Mouse (Mus musculus) brain, adult 2 months (tissue): ENCODE results near the gene Hic2.
A peak's percentile ranks its signal among the peaks of the same experiment; 100 is the strongest.

ENCODE experiments used
- DNase-seq: peaks from one replicate; pipeline ENCODE4 v3.0.0; 2011; ENCODE audit warnings: low read depth, low spot score

Hic2 gene

GRCm38 (mm10) chr16:17233702-17234498 lies 528 bp downstream of the Hic2 start:
- DNase-seq: peak; percentile 45

DNA sequence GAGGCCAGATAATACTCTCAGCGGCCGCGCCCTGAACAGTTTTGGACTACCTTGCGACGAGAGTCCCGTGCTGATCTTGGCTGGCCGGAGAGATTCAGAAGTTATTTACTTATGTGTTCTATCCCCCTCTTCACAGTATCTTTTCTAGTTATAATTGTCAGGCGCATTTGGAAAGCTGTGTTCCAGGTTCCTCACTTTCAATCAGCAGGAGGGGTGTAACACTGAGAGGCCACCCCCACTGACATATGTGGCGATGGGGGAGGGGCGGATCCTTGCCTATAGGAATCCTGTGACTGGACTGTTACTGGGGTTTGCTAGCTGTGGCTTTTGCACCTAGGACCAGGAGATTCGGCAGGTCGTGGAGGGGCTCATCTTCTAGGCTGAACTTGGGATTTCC lies 1.1 kb downstream of the Hic2 start:
- DNase-seq: peak; percentile 63

DNA sequence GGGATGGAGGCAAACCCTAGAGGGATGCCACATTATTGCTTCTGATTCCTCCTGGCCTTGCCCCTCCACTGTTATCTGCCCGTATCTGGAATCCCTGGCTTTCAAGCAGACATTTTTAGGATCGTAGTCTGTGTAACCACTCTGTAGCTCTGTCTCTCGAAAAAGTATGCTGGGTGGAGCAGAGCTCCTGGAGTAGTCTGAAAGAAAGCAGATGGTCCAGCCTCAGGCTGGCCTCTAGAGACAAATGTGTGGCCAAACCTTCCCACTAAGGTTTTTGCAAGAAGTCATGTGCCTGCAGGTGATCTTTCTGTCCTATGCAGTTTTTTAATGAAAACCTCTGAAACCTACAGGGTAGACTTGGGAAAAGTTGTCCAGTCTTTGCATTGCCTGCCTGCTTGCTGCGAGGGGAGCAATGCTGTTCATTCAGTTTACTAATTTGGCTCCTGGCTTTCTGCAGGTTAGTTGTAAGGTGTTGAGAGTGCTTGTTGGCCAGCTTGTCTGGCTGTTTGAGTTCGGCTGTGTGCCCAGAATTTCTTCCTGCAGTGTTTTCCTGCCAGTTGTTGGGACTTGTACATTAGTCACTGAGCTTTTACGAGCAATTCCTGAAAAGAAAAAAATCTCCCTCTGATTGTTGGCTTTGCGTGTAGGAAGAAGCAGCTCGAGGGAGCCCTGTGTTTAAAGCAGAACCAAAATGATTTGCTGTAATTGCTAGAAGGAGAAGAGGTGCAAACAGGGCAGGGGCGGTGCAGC lies 1.7 kb downstream of the Hic2 start:
- peak; percentile 87 for DNase-seq

- no peak for DNase-seq
Observed at GRCm38 (mm10) chr16:17237634-17238033, 4.3 kb downstream of the Hic2 start.

- DNase-seq: no peak
Observed at GRCm38 (mm10) chr16:17239409-17239808, 6.0 kb downstream of the Hic2 start.

GRCm38 (mm10) chr16:17243731-17244130 lies 10.4 kb downstream of the Hic2 start:
- no peak for DNase-seq

DNA sequence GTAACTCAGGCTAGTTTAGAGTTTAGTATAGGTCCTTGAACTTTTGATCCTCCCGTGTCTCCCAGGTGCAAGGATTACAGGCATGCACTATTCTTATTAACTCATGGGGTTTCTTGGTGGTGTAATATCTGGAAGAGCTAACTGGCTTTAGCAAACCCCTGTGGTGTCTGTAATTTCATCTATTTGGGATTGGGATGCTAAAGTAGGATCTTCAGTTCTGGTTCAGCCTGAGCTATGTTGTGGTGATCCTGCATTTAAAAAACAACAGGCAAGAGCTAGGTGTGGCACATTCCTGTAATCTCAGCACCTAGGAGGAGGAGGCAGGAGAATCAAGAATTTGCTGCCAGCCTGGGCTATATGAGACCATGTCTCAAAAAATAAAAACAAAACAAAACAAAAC lies 11.6 kb downstream of the Hic2 start:
- no peak for DNase-seq

DNA sequence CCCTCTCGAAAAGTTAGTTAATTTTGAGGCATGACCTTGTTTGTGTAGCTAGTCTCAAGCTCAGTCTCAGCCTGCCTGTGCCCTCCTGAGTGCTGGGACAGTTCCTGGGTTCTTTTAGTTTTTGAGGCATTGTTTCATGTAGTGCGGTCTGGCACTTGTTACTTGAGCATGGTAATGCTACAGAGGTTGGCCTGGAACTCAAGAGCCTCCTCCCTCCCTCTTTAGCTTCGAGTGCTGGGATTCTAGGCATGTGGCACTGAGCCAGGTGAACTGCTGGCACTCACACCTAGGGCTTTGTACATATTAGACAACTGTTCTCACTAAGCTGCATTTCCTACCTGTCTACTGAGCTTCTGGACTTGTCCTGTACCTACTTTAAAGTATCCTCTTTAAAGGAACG lies 14.4 kb downstream of the Hic2 start:
- peak; percentile 47 for DNase-seq

GRCm38 (mm10) chr16:17249135-17249534 lies 15.8 kb downstream of the Hic2 start:
- DNase-seq: no peak

DNA sequence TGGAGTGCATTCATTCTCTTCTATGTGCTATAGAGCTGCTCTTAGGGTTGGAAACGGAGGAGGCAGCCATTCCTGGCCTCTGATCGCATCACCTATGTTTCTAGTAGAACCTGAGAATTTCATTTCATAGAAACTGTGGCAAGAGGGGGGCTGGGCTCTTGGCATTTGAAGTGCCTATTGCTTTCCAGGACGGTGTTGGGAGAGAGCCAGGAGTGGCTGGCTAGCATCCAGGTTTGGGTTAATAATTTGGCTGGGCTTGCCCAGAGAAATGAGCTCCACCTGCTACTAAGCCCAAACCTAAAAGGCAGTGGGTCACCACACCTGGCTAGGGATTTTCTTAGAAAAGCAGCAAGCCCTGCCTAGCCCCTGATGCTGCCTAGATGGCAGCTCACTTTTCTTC lies 18.2 kb downstream of the Hic2 start:
- DNase-seq: peak; percentile 69

DNA sequence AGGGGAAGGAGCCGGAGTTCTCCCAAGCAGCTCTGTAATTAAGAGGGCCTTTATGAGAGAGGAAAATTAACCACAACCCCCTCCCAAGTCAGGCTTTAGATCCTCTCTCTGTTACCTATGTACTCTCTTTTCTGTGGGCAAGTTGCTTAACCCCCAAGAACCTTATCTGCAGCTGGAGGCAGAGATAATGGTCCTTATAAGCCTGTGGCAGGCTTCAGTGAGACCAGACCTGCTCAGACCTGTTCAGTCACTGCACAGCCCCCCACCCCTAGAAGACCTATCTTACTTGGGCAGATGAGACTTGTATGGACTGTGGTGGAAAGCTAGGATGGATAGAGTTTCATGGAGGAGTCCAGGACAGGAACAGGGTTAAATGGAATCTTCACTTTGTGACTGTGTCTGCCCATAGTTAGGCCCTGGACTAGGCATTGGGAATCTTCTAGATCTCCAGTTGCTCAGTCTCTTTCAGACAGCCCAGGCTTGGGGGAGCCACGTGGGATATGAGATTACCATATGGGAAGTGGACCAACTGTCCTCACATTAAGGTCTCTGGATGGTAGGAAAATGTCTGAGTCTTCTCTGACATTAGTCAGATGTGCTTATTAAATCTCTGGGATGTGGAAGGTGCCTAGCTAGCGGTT lies 18.8 kb downstream of the Hic2 start:
- no peak for DNase-seq

GRCm38 (mm10) chr16:17252841-17253240 lies 19.5 kb downstream of the Hic2 start:
- DNase-seq: no peak

GRCm38 (mm10) chr16:17254005-17254597 lies 20.7 kb downstream of the Hic2 start:
- no peak for DNase-seq

DNA sequence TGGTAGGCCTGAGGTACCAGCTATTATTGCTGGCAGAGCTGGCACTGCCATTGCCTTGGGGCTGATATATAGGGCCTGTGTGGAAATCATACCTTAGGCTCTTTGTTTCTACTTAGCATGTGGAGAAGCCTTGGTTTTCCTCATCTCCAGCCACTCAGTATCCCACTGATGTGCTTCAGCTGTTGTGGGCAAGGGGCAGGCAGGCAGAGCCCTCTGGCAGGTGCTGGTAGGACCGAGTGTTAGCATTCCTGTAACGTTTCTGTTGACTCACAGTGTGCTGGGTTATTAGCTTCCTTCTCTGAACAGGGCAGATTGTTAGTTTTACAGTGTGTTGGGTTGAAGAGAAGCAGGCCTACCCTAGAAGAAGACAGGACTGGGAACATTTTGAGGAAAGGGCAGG lies 21.9 kb downstream of the Hic2 start:
- no peak for DNase-seq

DNA sequence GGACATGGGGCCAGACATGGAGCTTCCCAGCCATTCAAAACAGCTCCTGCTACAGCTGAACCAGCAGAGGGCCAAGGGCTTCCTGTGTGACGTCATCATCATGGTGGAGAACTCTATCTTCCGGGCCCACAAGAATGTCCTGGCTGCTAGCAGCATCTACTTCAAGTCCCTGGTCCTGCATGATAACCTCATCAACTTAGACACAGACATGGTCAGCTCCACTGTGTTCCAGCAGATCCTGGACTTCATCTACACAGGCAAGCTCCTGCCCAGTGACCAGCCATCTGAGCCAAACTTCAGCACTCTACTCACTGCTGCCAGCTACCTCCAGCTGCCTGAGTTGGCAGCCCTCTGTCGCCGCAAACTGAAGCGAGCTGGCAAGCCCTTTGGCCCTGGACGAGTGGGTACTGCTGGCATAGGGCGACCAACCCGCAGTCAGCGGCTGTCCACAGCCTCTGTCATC lies 24.0 kb downstream of the Hic2 start:
- DNase-seq: no peak

DNA sequence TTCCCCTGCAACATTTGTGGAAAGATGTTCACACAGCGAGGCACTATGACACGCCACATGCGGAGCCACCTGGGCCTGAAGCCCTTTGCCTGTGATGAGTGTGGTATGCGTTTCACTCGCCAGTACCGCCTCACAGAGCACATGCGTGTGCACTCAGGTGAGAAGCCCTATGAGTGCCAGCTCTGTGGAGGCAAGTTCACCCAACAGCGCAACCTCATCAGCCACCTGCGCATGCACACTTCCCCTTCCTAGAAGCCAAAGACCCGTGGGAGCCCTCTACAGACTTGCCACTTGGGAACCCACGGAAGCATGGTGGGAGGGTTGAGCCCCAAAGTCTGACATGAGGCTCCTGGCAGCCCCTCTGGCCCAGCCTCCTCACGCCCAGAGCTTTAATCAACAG lies 25.5 kb downstream of the Hic2 start:
- DNase-seq: no peak

DNA sequence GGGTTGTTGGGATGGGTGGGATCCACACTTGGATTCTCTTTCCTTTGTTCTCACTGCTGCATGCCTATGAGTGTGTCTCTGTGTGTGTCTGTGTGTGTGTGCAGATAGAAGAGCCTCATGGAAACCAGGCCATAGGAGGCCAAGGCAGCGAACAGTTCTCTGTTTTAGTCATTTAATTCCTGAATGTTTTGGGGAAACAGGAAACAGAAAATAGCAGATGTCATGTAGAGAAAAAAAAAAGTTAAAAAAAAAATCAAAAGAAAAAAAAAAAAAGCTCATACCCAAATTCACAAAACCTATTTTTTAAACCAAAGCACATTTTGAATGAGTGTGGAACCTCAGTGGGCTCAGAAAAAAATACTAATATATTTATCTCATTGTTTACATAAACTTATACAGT lies 28.0 kb downstream of the Hic2 start:
- DNase-seq: no peak

DNA sequence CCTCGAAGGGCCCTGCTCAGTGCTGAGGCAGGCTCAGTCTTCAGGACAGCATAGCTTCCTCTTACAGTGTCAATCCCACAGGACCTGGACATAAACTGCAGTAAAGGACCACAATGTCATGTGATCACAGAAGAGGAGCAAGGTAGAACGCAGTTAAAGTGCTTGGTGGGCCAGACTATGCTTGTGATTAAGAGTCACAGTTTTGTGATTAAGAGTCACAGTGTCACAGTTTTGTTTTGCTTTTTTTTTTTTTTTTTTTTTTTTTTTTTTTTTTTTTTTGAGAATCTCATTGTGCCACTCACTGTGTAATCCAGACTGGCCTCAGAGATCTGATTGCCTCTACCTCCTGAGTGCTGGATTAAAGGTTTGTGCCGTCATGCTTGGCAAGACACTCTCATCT lies 32.7 kb downstream of the Hic2 start:
- DNase-seq: no peak

DNA sequence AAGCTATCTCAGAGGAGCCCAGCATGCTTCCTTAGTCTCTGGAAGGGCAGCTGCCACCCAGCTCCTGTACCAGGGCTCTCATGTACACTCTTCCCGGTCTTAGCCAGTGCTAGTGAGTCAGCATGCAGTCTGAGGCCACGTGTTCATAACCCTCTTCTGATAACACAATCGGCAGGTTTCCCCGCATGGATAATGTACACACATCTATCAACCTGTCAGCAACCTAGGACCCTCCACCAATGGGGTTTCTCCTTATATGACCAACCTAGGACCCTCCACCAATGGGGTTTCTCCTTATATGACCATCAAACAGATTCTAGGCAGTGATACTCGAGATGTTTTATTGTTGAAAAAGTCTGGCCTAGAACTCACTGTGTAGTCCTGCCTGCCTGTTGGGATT lies 34.6 kb downstream of the Hic2 start:
- no peak for DNase-seq

GRCm38 (mm10) chr16:17269872-17270271 lies 36.5 kb downstream of the Hic2 start:
- DNase-seq: no peak

DNA sequence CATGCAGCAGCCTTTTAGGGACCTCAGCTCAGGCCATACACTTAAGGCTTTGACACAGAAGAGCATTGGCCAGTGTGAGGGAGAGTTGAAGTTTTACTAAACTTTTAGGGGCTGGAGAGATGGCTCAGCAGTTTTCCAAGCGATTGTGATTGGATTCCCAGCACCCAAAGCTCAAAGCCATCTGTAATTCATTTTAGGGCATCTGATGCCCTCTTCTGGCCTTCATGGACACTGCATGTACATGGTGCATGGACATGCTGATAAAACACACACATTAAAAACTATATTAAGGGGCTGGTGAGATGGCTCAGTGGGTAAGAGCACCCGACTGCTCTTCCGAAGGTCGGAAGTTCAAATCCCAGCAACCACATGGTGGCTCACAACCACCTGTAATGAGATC lies 37.8 kb downstream of the Hic2 start:
- DNase-seq: no peak

GRCm38 (mm10) chr16:17271856-17272255 lies 38.5 kb downstream of the Hic2 start:
- DNase-seq: no peak
